Mouse (Mus musculus) lung, adult 2 months (tissue): ENCODE measurements around the gene Cd47.

ENCODE experiments used
- CTCF ChIP-seq: fragments of 200-500 bp; IDR thresholded peaks from 2 replicates; pipeline ENCODE4 v1.5.1; 2011; ENCODE audit warnings: mild to moderate bottlenecking, low read length, control low read depth; ENCODE audit not compliant: insufficient read depth
- POLR2A ChIP-seq: fragments of 200-500 bp; IDR thresholded peaks from 2 replicates; pipeline ENCODE4 v1.6.1; 2011; ENCODE audit warnings: low read depth, mild to moderate bottlenecking, control low read depth, low read length, borderline replicate concordance; ENCODE audit errors: extremely low read depth

- TF ChIP-seq CTCF: peak; percentile 35; the same call in 1 of the 2 replicates
- TF ChIP-seq POLR2A: no peak
These were observed 58.8 kb downstream of the Cd47 start for GRCm38 (mm10) chr16:49858907-49859853.
